Mouse (Mus musculus) spleen, adult 2 months (tissue): Measurements from ENCODE around the gene Gm45213.
A peak's percentile ranks its signal among the peaks of the same experiment; 100 is the strongest.

Experiments used
- CTCF ChIP-seq: fragments of 200-500 bp; IDR thresholded peaks from 2 replicates; pipeline ENCODE4 v1.5.1; 2011; ENCODE audit warnings: mild to moderate bottlenecking, inconsistent platforms; ENCODE audit not compliant: insufficient read depth, insufficient read length, insufficient replicate concordance; ENCODE audit errors: extremely low read depth
- POLR2A ChIP-seq: fragments of 200-500 bp; IDR thresholded peaks from 2 replicates; pipeline ENCODE4 v1.6.1; 2011; ENCODE audit warnings: low read depth, low read length, inconsistent platforms

GRCm38 (mm10) chr7:66079364-66080230, 36.2 kb downstream of the Gm45213 start, which contains the start of gene Selenos:
- TF ChIP-seq POLR2A (peak; percentile 94), CTCF (no peak)
